Mouse (Mus musculus) ES-E14 (cell line): ENCODE measurements around the gene U2surp. TPM values are rescaled to one million over a fixed set of nuclear protein-coding genes. Genes with fewer than 3 reads are reported as not detected.
"Not testable (repeated sequence)": the region's sequence is repeated elsewhere in the genome, so short reads cannot be mapped to it uniquely, and the experiment has no call there.

Source experiments
- DNase-seq: peaks from one replicate; pipeline ENCODE4 v3.0.0-alpha.2; 2013; ENCODE audit warnings: low read depth, low spot score
- H3K27ac ChIP-seq: 2 replicates; pipeline ENCODE4 v1.5.1; 2012; ENCODE audit warnings: low read depth, mild to moderate bottlenecking, low read length, moderate library complexity, mixed read lengths; ENCODE audit not compliant: poor library complexity, insufficient read depth, severe bottlenecking
- H3K36me3 ChIP-seq: 2 replicates; pipeline ENCODE4 v1.6.1; 2012; ENCODE audit warnings: mild to moderate bottlenecking, low read length, moderate library complexity, mixed read lengths; ENCODE audit not compliant: control insufficient read depth, poor library complexity, insufficient read depth, severe bottlenecking
- H3K4me1 ChIP-seq, 2 experiments: fragments of 150-350 bp in 1 of 2; sonication (generic) in 1 of 2; 2 replicates each; pipeline ENCODE4 v1.6.1; 2012; ENCODE audit warnings: low read length in 2 of 2, mild to moderate bottlenecking in 1 of 2, mixed read lengths in 1 of 2; ENCODE audit not compliant: control insufficient read depth in 2 of 2, insufficient read depth in 2 of 2, poor library complexity in 1 of 2
- H3K4me3 ChIP-seq, 2 experiments: fragments of 150-350 bp in 1 of 2; sonication (generic) in 1 of 2; 2 replicates each; pipeline ENCODE4 v1.5.1; 2012; ENCODE audit warnings: low read length in 2 of 2, low read depth in 1 of 2, mild to moderate bottlenecking in 1 of 2, mixed read lengths in 1 of 2; ENCODE audit not compliant: insufficient read depth in 1 of 2, poor library complexity in 1 of 2, severe bottlenecking in 1 of 2
- H3K9ac ChIP-seq: 2 replicates; pipeline ENCODE4 v1.6.1; 2012; ENCODE audit warnings: low read depth, mild to moderate bottlenecking, low read length, mixed read lengths; ENCODE audit not compliant: poor library complexity, insufficient read depth, severe bottlenecking
- H3K9me3 ChIP-seq: fragments of 150-350 bp; sonication (generic); 2 replicates; pipeline ENCODE4 v1.6.1; 2012; ENCODE audit warnings: low read depth, mild to moderate bottlenecking, low read length; ENCODE audit not compliant: control insufficient read depth, insufficient read depth
- CHD2 ChIP-seq: IDR thresholded peaks from 2 replicates; pipeline ENCODE4 v1.6.1; 2014; ENCODE audit warnings: mild to moderate bottlenecking, low read depth, low read length, inconsistent platforms
- HCFC1 ChIP-seq: IDR thresholded peaks from 2 replicates; pipeline ENCODE4 v1.6.1; 2012; ENCODE audit warnings: low read length, inconsistent platforms, borderline replicate concordance; ENCODE audit not compliant: insufficient read depth
- MAFK ChIP-seq: IDR thresholded peaks from 2 replicates; pipeline ENCODE4 v1.6.1; 2014; ENCODE audit warnings: mild to moderate bottlenecking, low read depth, low read length, inconsistent platforms; ENCODE audit not compliant: insufficient read depth
- ZC3H11A ChIP-seq: IDR thresholded peaks from 2 replicates; pipeline ENCODE4 v1.6.1; 2012; ENCODE audit warnings: low read depth, mild to moderate bottlenecking, inconsistent platforms, low read length, borderline replicate concordance
- ZNF384 ChIP-seq: IDR thresholded peaks from 2 replicates; pipeline ENCODE4 v1.6.1; 2012; ENCODE audit warnings: low read depth, low read length, inconsistent platforms
- in situ Hi-C, 2 experiments: fragments of 600-800 bp; cut with MboI; formaldehyde crosslinking; loops; one replicate each; pipeline ENCODE4 v1.15.1; 2025; ENCODE audit warnings: low sequenced_read_pairs in 2 of 2, inconsistent platforms in 1 of 2; ENCODE audit not compliant: unreplicated experiment in 2 of 2
- total RNA-seq: library from RNA; depleted of rRNA; stranded (reverse); fragments of 300-350 nt; gene quantifications from 2 replicates; pipeline ENCODE4 v1.2.3, GENCODE M21; 2012

Gene U2surp
- total RNA-seq, 1 experiment, result 95.3 TPM

- Histone ChIP-seq H3K4me1 (peaks cover 7 to 11% of the 10 kb centered on the region in 2 experiments), H3K4me3 (no peak overlapping the region), H3K27ac (no peak overlapping the region), H3K36me3 (no peaks in the 10 kb centered on the region), H3K9me3 (no peaks in the 10 kb centered on the region), H3K9ac (no peak overlapping the region)
- in situ Hi-C loops, result no loop called here
- DNase-seq, result no peak
- TF ChIP-seq ZC3H11A (no peak), HCFC1 (no peak), MAFK (no peak), CHD2 (no peak), ZNF384 (no peak)
These were observed 13.6 kb upstream of the U2surp start for GRCm38 (mm10) chr9:95525376-95525775.

- Histone ChIP-seq H3K27ac (peak overlapping the region; percentile 75; the same call in 1 of the 2 replicates), H3K36me3 (no peaks in the 10 kb centered on the region), H3K9me3 (no peaks in the 10 kb centered on the region), H3K4me1 (peaks cover 7 to 11% of the 10 kb centered on the region in 2 experiments), H3K4me3 (no peak overlapping the region; a peak in 1 of 4 replicates), H3K9ac (no peak overlapping the region)
- no peak for TF ChIP-seq MAFK
- no peak for TF ChIP-seq CHD2
- TF ChIP-seq HCFC1, result no peak
- TF ChIP-seq ZNF384, result no peak
- TF ChIP-seq ZC3H11A, result no peak
- DNase-seq, result no peak
- in situ Hi-C loops, result no loop called here
These were observed 10.8 kb upstream of the U2surp start for GRCm38 (mm10) chr9:95522561-95522960.

GRCm38 (mm10) chr9:95521566-95521965 is 9.8 kb upstream of the U2surp start:
- TF ChIP-seq HCFC1 (no peak), ZNF384 (peak; percentile 35; the same call in 1 of the 2 replicates), MAFK (0 out of 2 replicates have a peak, but pooled peaks have one; percentile 24)
- Histone ChIP-seq H3K27ac (peak overlapping the region; percentile 84; the same call in 1 of the 2 replicates), H3K36me3 (no peaks in the 10 kb centered on the region), H3K4me3 (peak overlapping the region in 1 of 2 experiments; percentile 35; a peak in 2 of 4 replicates), H3K9ac (peak overlapping the region; percentile 79), H3K9me3 (no peaks in the 10 kb centered on the region), H3K4me1 (peaks cover 7 to 11% of the 10 kb centered on the region in 2 experiments)
- peak; percentile 60 for DNase-seq
- in situ Hi-C loops, result no loop called here

GRCm38 (mm10) chr9:95521031-95521430 is 9.2 kb upstream of the U2surp start:
- peak overlapping the region in 1 of 2 experiments; percentile 35; a peak in 2 of 4 replicates for H3K4me3 ChIP-seq
- H3K9me3 ChIP-seq, result no peaks in the 10 kb centered on the region
- H3K27ac ChIP-seq, result peak overlapping the region; percentile 84; the same call in 1 of the 2 replicates
- DNase-seq, result no peak
- TF ChIP-seq MAFK (no peak), ZC3H11A (no peak), CHD2 (no peak), ZNF384 (no peak), HCFC1 (no peak)
- peak overlapping the region; percentile 79 for H3K9ac ChIP-seq
- H3K36me3 ChIP-seq, result no peaks in the 10 kb centered on the region
- peaks cover 7 to 11% of the 10 kb centered on the region in 2 experiments for H3K4me1 ChIP-seq
- in situ Hi-C loops, result no loop called here

GRCm38 (mm10) chr9:95520563-95520962 is 8.8 kb upstream of the U2surp start:
- no peak overlapping the region; the same call in 1 of the 2 replicates for H3K27ac ChIP-seq
- H3K9ac ChIP-seq, result no peak overlapping the region; the same call in 1 of the 2 replicates
- DNase-seq, result no peak
- peaks cover 7 to 11% of the 10 kb centered on the region in 2 experiments for H3K4me1 ChIP-seq
- in situ Hi-C loops, result no loop called here
- TF ChIP-seq HCFC1 (no peak), CHD2 (no peak), MAFK (no peak), ZC3H11A (no peak), ZNF384 (no peak)
- no peaks in the 10 kb centered on the region for H3K36me3 ChIP-seq
- H3K9me3 ChIP-seq, result no peaks in the 10 kb centered on the region
- no peak overlapping the region for H3K4me3 ChIP-seq

GRCm38 (mm10) chr9:95514361-95514760 is 2.6 kb upstream of the U2surp start:
- H3K27ac ChIP-seq, H3K36me3 ChIP-seq, DNase-seq, H3K9ac ChIP-seq, H3K4me3 ChIP-seq, in situ Hi-C loops, H3K4me1 ChIP-seq, H3K9me3 ChIP-seq: not testable (repeated sequence)
